Mouse (Mus musculus) cortical plate, adult 2 months (tissue): ENCODE measurements around the gene Atp6v1e2. TPM values are rescaled to one million over a fixed set of nuclear protein-coding genes. Genes with fewer than 3 reads are reported as not detected.

Experiments used
- H3K27ac ChIP-seq: fragments of 200-500 bp; 2 replicates; pipeline ENCODE4 v1.5.1; 2012; ENCODE audit warnings: low read length, control low read depth, inconsistent platforms; ENCODE audit not compliant: insufficient read depth
- H3K4me1 ChIP-seq: fragments of 200-500 bp; 2 replicates; pipeline ENCODE4 v1.6.1; 2011; ENCODE audit warnings: low read length; ENCODE audit not compliant: control insufficient read depth, insufficient read depth
- H3K4me3 ChIP-seq: fragments of 200-500 bp; 2 replicates; pipeline ENCODE4 v1.5.1; 2011; ENCODE audit warnings: mild to moderate bottlenecking, low read length, control low read depth; ENCODE audit not compliant: insufficient read depth
- CTCF ChIP-seq: fragments of 200-500 bp; IDR thresholded peaks from 2 replicates; pipeline ENCODE4 v1.5.1; 2011; ENCODE audit warnings: mild to moderate bottlenecking, control low read depth, low read length; ENCODE audit not compliant: insufficient read depth; ENCODE audit errors: extremely low read depth
- POLR2A ChIP-seq: fragments of 200-500 bp; IDR thresholded peaks from 2 replicates; pipeline ENCODE4 v1.6.1; 2011; ENCODE audit warnings: mild to moderate bottlenecking, low read length, control low read depth; ENCODE audit not compliant: insufficient read depth; ENCODE audit errors: extremely low read depth
- polyA plus RNA-seq: library from polyadenylated mRNA; depleted of rRNA; stranded (reverse); fragments of >200 nt; gene quantifications from 2 replicates; pipeline ENCODE4 v1.2.3, GENCODE M21; 2012

Gene Atp6v1e2
- polyA plus RNA-seq, 1 experiment, result not detected

DNA sequence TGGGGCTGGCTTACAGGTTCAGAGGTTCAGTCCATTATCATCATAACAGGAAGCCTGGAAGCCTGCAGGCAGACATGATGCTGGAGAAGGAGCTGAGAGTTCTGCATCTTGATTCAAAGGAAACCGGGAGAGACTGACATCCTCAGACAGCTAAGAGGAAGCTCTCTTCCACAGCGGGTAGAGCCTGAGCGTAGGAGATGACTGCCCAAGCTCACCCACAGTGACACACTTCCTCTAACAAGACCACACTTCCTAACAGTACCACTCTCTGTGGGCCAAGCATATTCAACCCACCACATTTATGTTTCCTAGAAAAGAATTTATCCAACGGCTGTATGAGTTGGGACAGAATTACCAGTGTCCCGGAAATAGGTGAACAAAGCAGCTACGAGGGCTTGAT, 30.8 kb upstream of the Atp6v1e2 start:
- Histone ChIP-seq H3K27ac (no peak overlapping the region), H3K4me1 (no peaks in the 10 kb centered on the region), H3K4me3 (no peak overlapping the region)
- TF ChIP-seq POLR2A (no peak), CTCF (no peak)

DNA sequence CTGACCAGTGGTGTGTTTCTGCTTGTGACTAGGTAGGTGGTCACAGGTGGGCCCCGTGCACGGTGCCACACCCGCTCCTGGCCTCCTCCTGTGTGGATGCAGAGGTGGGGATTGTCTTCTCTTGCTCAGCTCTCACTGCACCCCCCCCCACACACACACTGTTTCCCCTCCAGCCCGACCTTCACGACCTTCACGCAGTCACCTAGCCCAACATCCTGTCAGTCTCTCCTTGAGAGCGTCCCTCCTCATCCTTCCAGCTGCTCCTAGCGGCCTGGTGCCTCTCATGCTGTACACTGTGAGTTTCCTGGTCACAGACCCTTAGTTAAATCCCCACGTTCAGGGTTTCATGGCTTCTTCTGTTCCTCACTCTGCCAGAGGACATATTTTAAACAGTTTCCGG, 28.7 kb upstream of the Atp6v1e2 start:
- 0 out of 2 replicates have a peak, but pooled peaks cover 1% of the 10 kb centered on the region for H3K4me1 ChIP-seq
- TF ChIP-seq POLR2A, result no peak
- no peak for TF ChIP-seq CTCF
- H3K27ac ChIP-seq, result no peak overlapping the region
- no peak overlapping the region for H3K4me3 ChIP-seq

DNA sequence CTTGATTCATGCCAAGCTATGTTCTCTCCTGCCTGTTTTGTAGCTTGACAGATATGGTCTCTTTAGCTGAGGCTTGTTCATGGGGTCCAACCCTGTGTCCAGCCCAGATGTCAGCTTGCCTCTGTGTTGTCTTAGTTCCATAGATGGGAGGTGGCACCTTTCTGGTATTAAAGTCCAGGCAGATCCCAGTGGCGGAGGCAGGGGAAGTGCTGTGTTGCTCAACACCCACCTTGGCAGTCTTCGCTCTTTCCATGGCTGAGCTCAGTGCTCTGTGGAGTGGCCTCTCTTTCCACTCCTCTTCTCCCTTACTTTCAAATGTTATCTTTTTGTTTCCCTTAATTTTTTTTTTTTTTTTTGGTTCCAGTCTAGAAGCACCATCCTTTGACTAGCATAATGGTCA, 25.4 kb upstream of the Atp6v1e2 start:
- H3K4me3 ChIP-seq, result no peak overlapping the region
- no peak overlapping the region for H3K27ac ChIP-seq
- H3K4me1 ChIP-seq, result peaks cover 2% of the 10 kb centered on the region; the same call in 1 of the 2 replicates
- TF ChIP-seq CTCF, result no peak
- no peak for TF ChIP-seq POLR2A

DNA sequence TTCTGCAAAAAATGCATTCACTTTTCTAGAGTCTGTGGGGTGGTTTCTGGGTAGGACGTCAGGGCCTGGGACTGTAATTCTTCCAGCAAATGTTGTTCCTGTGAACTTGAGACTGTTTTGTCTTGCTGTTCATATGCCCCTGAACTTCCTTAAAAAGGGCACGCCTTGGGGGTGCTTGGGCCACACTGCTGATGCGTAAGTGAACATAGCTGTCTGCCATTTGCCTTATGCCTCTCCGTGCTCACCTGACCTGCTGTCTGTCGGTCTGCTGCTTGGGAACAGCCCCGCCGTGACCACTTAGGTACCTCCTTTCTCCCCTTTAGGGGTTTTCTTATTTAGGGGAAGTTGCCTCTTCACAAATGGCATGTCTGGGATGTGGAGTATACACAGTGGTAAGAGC, 24.2 kb upstream of the Atp6v1e2 start:
- TF ChIP-seq CTCF, result no peak
- TF ChIP-seq POLR2A, result no peak
- no peak overlapping the region for H3K4me3 ChIP-seq

DNA sequence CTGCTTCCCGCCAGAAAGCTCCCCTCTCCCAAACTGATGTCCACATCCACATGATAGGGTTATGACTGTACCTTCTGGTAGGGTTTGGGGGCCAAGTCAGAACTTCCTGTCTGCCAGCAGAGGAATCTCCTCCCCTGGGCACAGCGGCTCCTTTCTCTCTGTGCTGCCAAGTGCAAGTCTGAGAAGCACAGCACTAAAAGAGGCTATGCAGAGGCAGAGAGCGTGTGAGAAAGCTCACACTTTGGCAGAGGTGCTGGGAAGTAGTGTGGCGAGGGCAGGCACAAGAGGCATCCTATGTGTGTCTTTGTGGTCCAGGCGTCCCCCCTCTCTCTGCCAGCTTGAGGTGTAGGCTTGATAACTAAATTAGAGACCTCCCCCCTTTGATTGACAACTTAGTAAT, 23.3 kb upstream of the Atp6v1e2 start:
- TF ChIP-seq CTCF, result no peak
- no peak for TF ChIP-seq POLR2A
- no peak overlapping the region for H3K4me3 ChIP-seq
- H3K4me1 ChIP-seq, result peaks cover 9% of the 10 kb centered on the region
- no peak overlapping the region for H3K27ac ChIP-seq

More for the DNA sequence above, 24.2 kb upstream of the Atp6v1e2 start:
- Histone ChIP-seq H3K4me1 (peaks cover 9% of the 10 kb centered on the region), H3K27ac (no peak overlapping the region)

DNA sequence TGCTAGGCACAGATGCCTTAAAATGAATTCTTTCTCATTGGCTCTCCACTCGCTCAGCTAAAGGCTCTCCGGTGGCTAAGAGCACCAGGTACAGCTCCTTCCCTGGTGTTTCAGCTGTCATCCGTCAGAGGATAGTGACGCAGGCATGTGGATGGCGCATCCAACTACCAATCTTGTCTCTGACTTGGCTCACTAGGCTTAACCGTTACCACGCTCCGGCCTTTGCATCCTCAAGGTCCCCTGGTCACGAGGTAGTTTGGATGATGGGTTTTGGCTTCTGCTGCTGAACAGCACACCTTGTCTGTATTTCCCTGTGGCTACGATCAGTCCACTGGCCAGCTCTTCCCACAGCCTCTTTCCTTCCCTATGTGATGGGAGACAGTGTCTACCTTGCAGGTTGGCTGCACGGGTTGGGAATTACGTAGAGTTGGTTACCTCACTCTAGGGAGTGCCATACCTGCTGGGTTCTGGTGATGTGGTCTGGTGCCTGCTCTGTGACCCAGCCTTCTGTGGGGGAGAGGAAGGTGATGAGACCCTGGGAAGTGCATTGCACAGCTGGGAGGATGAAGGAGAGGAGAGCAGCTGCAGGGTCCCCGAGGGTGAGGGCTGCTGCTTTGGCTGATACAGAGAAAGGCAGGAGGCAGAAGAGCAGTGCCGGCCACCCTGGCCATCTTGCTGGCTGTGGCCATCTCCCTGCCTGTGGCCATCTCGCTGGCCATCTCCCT, 22.5 kb upstream of the Atp6v1e2 start:
- no peak overlapping the region for H3K27ac ChIP-seq
- no peak for TF ChIP-seq POLR2A
- no peak for TF ChIP-seq CTCF
- peaks cover 9% of the 10 kb centered on the region for H3K4me1 ChIP-seq
- no peak overlapping the region for H3K4me3 ChIP-seq

DNA sequence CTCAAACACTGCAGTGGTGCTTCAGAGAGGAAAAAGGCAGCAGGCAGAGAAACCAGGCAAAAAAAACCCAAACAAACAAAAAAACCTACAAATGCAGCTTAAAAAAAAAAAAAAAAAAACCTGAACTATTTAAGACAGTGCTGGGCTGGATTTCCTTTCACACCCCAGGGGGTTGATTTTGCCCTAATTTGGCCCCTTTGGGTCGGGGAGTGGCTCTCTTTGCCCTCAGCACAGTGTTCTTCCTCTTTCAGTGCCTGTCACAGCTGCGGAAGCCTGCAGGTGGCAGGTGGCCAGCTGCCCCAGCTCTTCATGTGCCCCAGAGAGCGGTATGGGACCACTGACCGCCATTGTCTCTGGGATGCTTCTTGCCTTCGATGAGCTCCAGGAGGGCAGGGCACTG, 21.9 kb upstream of the Atp6v1e2 start:
- Histone ChIP-seq H3K4me3 (no peak overlapping the region), H3K4me1 (peaks cover 9% of the 10 kb centered on the region), H3K27ac (no peak overlapping the region)
- TF ChIP-seq POLR2A, result no peak
- no peak for TF ChIP-seq CTCF

DNA sequence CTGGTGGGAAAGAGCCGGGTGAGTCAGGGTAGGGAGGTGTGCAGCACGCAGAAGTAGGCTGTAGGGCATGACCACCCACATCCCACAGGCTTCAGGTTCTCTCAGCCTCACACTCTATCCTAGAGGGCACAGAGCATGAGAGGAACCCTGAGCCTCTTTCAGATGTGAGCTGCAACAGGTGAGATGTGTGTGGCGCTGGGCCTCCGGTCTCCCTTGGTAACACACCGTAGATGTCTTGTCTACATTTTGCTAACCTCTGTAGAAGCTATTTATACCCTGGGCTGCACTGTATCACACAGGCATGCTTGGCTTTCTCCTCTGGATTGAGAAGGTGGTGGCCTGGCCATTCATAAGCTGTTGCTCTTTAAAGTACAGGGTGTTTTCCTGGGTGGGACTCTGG, 20.9 kb upstream of the Atp6v1e2 start:
- no peak for TF ChIP-seq CTCF
- no peak for TF ChIP-seq POLR2A
- Histone ChIP-seq H3K4me3 (no peak overlapping the region), H3K27ac (no peak overlapping the region), H3K4me1 (peaks cover 9% of the 10 kb centered on the region)

DNA sequence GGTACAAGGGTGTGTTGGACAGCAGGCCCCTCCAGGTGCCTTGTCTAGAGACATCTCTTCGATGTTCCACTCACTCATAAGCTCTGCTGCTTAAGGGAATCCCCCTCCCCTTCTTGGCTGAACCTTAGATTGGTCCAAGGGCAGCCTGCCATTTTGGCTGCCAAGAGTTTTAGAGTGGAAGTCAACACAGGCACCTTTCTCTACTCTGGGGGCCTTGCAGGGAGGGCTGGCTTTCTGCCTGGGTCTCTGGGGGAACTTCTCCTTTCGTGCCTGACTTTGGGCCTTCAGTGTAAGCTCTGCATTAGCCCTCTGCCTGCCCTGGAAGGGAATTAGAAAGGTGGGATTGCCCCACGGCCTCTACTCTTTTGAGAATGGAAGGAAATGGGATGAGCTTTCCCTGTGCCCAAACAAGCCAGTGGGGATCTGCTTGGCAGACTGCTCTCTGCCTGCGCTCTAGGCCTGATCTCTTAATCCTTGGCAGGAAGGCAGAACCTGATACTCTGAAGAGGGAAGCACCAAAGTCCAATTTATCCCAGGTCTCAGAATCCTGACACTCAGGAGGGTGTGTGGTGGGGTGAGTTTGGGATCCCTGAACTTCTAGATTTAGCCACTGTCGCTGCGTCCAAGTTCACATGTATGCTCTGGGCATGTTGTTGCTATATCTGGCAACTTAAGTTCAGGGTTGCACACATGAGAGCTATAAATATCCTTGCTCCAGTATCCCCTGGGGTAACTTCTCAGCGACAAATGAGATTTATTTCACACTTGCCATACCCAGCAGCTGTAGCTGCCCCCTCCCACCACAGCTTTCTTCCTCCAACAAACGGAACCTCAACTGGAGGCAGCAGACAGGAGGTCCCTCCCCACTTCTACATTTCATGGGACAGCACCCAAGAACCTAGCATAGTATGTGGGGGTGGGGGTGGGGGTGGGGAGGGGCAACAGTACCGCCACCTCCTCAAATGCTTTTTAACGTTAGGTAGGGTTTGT, 20.1 kb upstream of the Atp6v1e2 start:
- Histone ChIP-seq H3K27ac (no peak overlapping the region), H3K4me1 (peaks cover 9% of the 10 kb centered on the region), H3K4me3 (no peak overlapping the region)
- no peak for TF ChIP-seq CTCF
- TF ChIP-seq POLR2A, result no peak

DNA sequence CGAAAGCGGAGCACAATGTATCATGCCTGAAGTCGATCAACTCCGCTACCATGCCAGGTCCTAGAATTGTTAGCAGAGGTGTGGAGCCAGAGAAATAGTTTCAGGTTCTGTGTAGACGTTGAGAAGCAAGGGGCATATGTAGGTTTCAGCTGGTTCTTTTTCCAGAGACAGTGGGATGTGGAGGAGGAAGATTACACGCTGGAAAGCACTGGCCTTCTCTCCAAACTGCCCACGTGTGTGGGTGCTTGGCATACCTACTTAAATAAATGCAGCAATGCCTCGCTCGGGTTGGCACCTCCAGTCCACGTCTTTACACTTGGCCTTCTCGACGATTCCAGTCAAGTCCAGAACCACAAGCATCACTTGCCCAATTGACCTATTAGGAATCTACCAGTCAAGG, 19.4 kb upstream of the Atp6v1e2 start:
- TF ChIP-seq CTCF (no peak), POLR2A (no peak)
- H3K27ac ChIP-seq, result no peak overlapping the region
- no peak overlapping the region for H3K4me3 ChIP-seq
- H3K4me1 ChIP-seq, result peaks cover 7% of the 10 kb centered on the region
